Mouse (Mus musculus): ENCODE data around the gene Ccs. TPM values are rescaled to one million over a fixed set of nuclear protein-coding genes. Genes with fewer than 3 reads are reported as not detected.

The Ccs gene
- polyA plus RNA-seq, 1 experiment from 2014 or later, result 47.7 TPM

DNA sequence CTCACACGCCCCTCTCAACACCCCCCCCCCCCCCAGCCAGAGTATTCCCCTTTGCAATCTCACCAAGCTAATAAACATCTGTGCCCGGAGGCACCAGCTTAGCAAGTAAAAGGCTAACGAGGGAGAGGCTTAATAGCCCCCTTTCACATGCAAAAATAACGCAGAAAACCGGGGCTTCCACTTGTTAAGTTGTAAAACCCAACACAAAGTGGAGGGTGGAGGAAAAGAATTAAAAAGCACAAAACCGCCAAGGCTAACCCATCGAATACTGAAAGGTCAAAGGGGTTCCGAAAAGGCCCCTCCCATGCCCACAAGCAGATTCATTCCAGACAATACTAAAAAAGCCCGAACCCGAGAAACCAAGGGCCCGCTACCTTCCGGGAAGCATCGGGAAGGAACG lies 28.8 kb downstream of the Ccs start:
- Histone ChIP-seq H3K9me3 (ENCODE audit: low read depth, low read length) (no peaks in the 10 kb centered on the region), H3K4me1 (ENCODE audit: insufficient read depth) (peaks cover 15% of the 10 kb centered on the region; the same call in 1 of the 2 replicates), H3K27me3 (ENCODE audit: insufficient read depth, low read length) (no peaks in the 10 kb centered on the region), H3K9ac (peak overlapping the region; percentile 69), H3K36me3 (ENCODE audit: insufficient read depth) (no peaks in the 10 kb centered on the region), H3K4me2 (peak overlapping the region; percentile 97), H3K27ac (ENCODE audit: low read depth) (no peak overlapping the region; the same call in 1 of the 2 replicates), H3K4me3 (ENCODE audit: low read depth, low read length) (peak overlapping the region; percentile 89)
- 1% methylated on average over 14 of the region's 14 CpGs for WGBS
- no peak for DNase-seq
- TF ChIP-seq CTCF (IDR thresholded peaks at IDR 0.05; ENCODE audit: low read depth), result no peak
- ATAC-seq (ENCODE audit: insufficient read depth), result no peak

DNA sequence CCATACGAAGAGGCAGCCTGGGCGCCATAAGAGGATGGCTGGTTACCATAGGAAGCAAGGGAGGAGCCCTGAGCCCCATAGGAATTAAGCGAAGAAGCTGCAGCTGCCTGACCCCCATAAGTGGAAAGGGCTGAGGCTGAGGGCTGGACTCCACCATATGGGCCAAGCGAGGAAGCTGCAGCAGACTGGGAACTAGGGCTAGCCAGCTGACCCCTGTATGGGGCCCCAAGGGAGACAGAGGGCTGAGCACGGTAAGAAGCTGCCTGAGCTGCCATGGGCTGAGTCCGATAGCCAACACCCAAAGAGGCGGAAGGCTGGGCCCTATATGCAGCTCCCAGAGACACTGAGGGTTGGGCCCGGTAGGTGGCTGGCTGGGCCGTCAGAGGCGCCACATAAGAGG lies 35.8 kb downstream of the Ccs start:
- TF ChIP-seq CTCF (IDR thresholded peaks at IDR 0.05; ENCODE audit: low read depth), result no peak
- Histone ChIP-seq H3K9me3 (ENCODE audit: low read depth, low read length) (no peaks in the 10 kb centered on the region), H3K27me3 (ENCODE audit: insufficient read depth, low read length) (no peaks in the 10 kb centered on the region), H3K4me3 (ENCODE audit: low read depth, low read length) (no peak overlapping the region), H3K9ac (no peak overlapping the region), H3K36me3 (ENCODE audit: insufficient read depth) (peaks cover 56% of the 10 kb centered on the region), H3K4me1 (ENCODE audit: insufficient read depth) (peaks cover 4% of the 10 kb centered on the region), H3K4me2 (no peak overlapping the region), H3K27ac (ENCODE audit: low read depth) (no peak overlapping the region)
- ATAC-seq (ENCODE audit: insufficient read depth) (no peak), DNase-seq (no peak)
- 84% methylated on average over 10 of the region's 10 CpGs for WGBS

DNA sequence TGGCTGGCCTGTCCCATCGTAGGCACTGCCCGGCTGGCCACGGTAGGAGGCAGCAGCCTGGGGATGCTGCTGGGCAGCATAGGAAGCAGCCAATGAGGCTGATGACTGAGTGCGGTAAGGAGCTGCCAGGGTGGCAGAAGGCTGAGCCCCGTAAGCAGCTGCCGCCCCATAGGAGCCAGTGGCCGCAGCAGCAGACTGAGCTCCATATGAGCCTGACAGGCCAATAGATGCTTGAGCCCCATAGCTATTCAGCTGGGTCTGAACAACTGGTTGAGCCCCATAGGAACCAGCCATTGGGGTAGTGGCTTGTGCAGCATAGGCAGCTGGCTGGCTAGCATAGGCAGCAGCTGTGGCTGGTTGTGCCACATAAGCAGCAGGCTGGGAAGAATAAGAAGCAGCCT lies 36.4 kb downstream of the Ccs start:
- no peaks in the 10 kb centered on the region for H3K9me3 ChIP-seq (ENCODE audit: low read depth, low read length)
- ATAC-seq (ENCODE audit: insufficient read depth), result no peak
- TF ChIP-seq CTCF (IDR thresholded peaks at IDR 0.05; ENCODE audit: low read depth), result no peak
- H3K36me3 ChIP-seq (ENCODE audit: insufficient read depth), result peaks cover 61% of the 10 kb centered on the region
- 95% methylated on average over 7 of the region's 7 CpGs for WGBS
- no peak overlapping the region for H3K9ac ChIP-seq
- H3K27me3 ChIP-seq (ENCODE audit: insufficient read depth, low read length), result no peaks in the 10 kb centered on the region
- H3K4me2 ChIP-seq, result no peak overlapping the region
- H3K4me1 ChIP-seq (ENCODE audit: insufficient read depth), result no peaks in the 10 kb centered on the region; the same call in 1 of the 2 replicates
- DNase-seq, result no peak
- no peak overlapping the region for H3K4me3 ChIP-seq (ENCODE audit: low read depth, low read length)
- H3K27ac ChIP-seq (ENCODE audit: low read depth), result no peak overlapping the region

DNA sequence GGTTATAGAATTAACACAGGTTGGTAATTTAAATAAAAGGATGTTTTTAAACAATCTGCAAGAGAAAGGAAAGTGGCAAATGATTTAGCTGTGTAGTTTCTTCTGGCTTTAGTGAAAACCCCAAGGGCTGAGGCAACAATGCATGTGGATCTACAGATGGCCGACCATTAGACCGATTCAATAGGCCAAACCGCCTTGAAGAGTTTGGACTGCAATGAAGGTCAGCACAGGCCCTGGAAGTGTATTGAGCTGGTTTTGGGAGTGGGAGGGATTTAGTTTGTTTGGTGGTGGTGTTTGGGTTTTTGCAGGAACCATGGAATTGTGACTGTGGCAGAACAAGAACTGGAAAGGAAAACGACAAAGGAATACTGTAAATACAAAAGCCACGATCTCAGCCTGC lies 40.0 kb downstream of the Ccs start:
- no peaks in the 10 kb centered on the region for H3K9me3 ChIP-seq (ENCODE audit: low read depth, low read length)
- no peak for ATAC-seq (ENCODE audit: insufficient read depth)
- no peak overlapping the region for H3K4me3 ChIP-seq (ENCODE audit: low read depth, low read length)
- no peak overlapping the region for H3K27ac ChIP-seq (ENCODE audit: low read depth)
- H3K36me3 ChIP-seq (ENCODE audit: insufficient read depth), result peaks cover 65% of the 10 kb centered on the region
- no peak for DNase-seq
- H3K9ac ChIP-seq, result no peak overlapping the region
- H3K4me2 ChIP-seq, result no peak overlapping the region
- peaks cover 2% of the 10 kb centered on the region for H3K4me1 ChIP-seq (ENCODE audit: insufficient read depth)
- no peaks in the 10 kb centered on the region for H3K27me3 ChIP-seq (ENCODE audit: insufficient read depth, low read length)
- no peak for TF ChIP-seq CTCF (IDR thresholded peaks at IDR 0.05; ENCODE audit: low read depth)
- 93% methylated on average over 5 of the region's 5 CpGs for WGBS

DNA sequence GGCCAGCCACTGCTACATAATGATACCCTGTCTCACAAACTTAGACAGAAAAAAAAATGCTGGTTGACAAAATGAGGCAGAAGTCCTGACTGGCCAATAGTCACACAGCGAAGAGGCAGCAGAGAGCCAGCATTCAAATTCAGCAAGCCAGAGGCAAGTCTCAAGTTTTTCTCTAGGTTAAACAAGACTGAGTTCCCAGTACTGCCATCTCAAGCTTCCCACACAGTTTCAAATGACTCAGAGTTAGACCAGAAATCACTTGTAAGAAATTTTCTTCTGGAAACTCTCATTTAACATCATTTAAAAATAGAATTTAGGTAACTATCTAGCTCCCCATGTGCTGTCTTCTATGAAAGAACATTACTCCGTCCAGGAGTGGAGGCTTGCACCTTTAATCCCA lies 41.3 kb downstream of the Ccs start:
- no peak for DNase-seq
- Histone ChIP-seq H3K9ac (no peak overlapping the region), H3K4me1 (ENCODE audit: insufficient read depth) (peaks cover 2% of the 10 kb centered on the region; the same call in 1 of the 2 replicates), H3K27ac (ENCODE audit: low read depth) (no peak overlapping the region), H3K9me3 (ENCODE audit: low read depth, low read length) (no peaks in the 10 kb centered on the region), H3K4me2 (no peak overlapping the region), H3K27me3 (ENCODE audit: insufficient read depth, low read length) (no peaks in the 10 kb centered on the region), H3K36me3 (ENCODE audit: insufficient read depth) (peaks cover 53% of the 10 kb centered on the region), H3K4me3 (ENCODE audit: low read depth, low read length) (no peak overlapping the region)
- 92% methylated on average over 2 of the region's 2 CpGs for WGBS
- TF ChIP-seq CTCF (IDR thresholded peaks at IDR 0.05; ENCODE audit: low read depth), result no peak
- ATAC-seq (ENCODE audit: insufficient read depth), result no peak

- Histone ChIP-seq H3K36me3 (ENCODE audit: insufficient read depth) (peaks cover 47% of the 10 kb centered on the region), H3K4me1 (ENCODE audit: insufficient read depth) (peaks cover 7% of the 10 kb centered on the region; the same call in 1 of the 2 replicates), H3K4me3 (ENCODE audit: low read depth, low read length) (no peak overlapping the region), H3K4me2 (no peak overlapping the region), H3K9me3 (ENCODE audit: low read depth, low read length) (no peaks in the 10 kb centered on the region), H3K27me3 (ENCODE audit: insufficient read depth, low read length) (no peaks in the 10 kb centered on the region), H3K27ac (ENCODE audit: low read depth) (no peak overlapping the region), H3K9ac (no peak overlapping the region)
- ATAC-seq (ENCODE audit: insufficient read depth) (no peak), DNase-seq (no peak)
- TF ChIP-seq CTCF (IDR thresholded peaks at IDR 0.05; ENCODE audit: low read depth), result no peak
- 57% methylated on average over 1 of the region's 1 CpGs for WGBS
These were observed 43.2 kb downstream of the Ccs start for GRCm38 (mm10) chr19:4795929-4796328.

GRCm38 (mm10) chr19:4793831-4794422 lies 45.2 kb downstream of the Ccs start, which contains the start of gene Rbm4:
Rbm4 (minus strand) TSS chr19:4793901.
- under 1% methylated on average over 31 of the region's 31 CpGs for WGBS
- H3K36me3 ChIP-seq (ENCODE audit: insufficient read depth), result peaks cover 47% of the 10 kb centered on the region
- no peaks in the 10 kb centered on the region for H3K9me3 ChIP-seq (ENCODE audit: low read depth, low read length)
- TF ChIP-seq CTCF (IDR thresholded peaks at IDR 0.05; ENCODE audit: low read depth), result no peak
- H3K4me3 ChIP-seq (ENCODE audit: low read depth, low read length), result peak within 1 kb of the TSS; percentile 67
- H3K27ac ChIP-seq (ENCODE audit: low read depth), result peak within 1 kb of the TSS; percentile 84; the same call in 1 of the 2 replicates
- peak; percentile 99 for DNase-seq
- H3K27me3 ChIP-seq (ENCODE audit: insufficient read depth, low read length), result no peaks in the 10 kb centered on the region
- peaks cover 12% of the 10 kb centered on the region; the same call in 1 of the 2 replicates for H3K4me1 ChIP-seq (ENCODE audit: insufficient read depth)
- peak within 1 kb of the TSS; percentile 80 for H3K9ac ChIP-seq
- peak within 1 kb of the TSS; percentile 62 for H3K4me2 ChIP-seq
- ATAC-seq (ENCODE audit: insufficient read depth), result peak; percentile 98

All from lung, embryonic 14.5 days (tissue).